Mouse (Mus musculus) hindbrain, embryonic 11.5 days (tissue): ENCODE data around the gene Pmpca. TPM values are rescaled to one million over a fixed set of nuclear protein-coding genes. Genes with fewer than 3 reads are reported as not detected.

ENCODE experiments used
- ATAC-seq: fragments of 200-750 bp; cut with Nextera tagmentation; 2 replicates; pipeline ENCODE4 v1.8.0; 2017; ENCODE audit warnings: mild to moderate bottlenecking, moderate TSS enrichment, moderate library complexity; ENCODE audit not compliant: low FRiP score
- DNase-seq: peaks from one replicate; pipeline ENCODE4 v3.0.0-alpha.2; 2015; ENCODE audit warnings: low spot score
- H3K27ac ChIP-seq: fragments of 300-500 bp; sonication (generic); 2 replicates; pipeline ENCODE4 v1.5.1; 2014; ENCODE audit warnings: mild to moderate bottlenecking, low read depth, low read length
- H3K27me3 ChIP-seq: fragments of 300-500 bp; sonication (generic); 2 replicates; pipeline ENCODE4 v1.6.1; 2014; ENCODE audit warnings: mild to moderate bottlenecking, low read length, moderate library complexity, mixed read lengths; ENCODE audit not compliant: control insufficient read depth, insufficient read depth
- H3K36me3 ChIP-seq: fragments of 300-500 bp; sonication (generic); 2 replicates; pipeline ENCODE4 v1.6.1; 2014; ENCODE audit warnings: mild to moderate bottlenecking, low read length, moderate library complexity, mixed read lengths; ENCODE audit not compliant: control insufficient read depth, insufficient read depth
- H3K4me1 ChIP-seq: fragments of 300-500 bp; sonication (generic); replicated peaks from 2 replicates; pipeline ENCODE4 v1.6.1; 2014; ENCODE audit warnings: low read length, mixed read lengths; ENCODE audit not compliant: control insufficient read depth, insufficient read depth
- H3K4me2 ChIP-seq: fragments of 300-500 bp; sonication (generic); replicated peaks from 2 replicates; pipeline ENCODE4 v1.6.1; 2014; ENCODE audit warnings: mild to moderate bottlenecking, low read depth, low read length
- H3K4me3 ChIP-seq: fragments of 300-500 bp; sonication (generic); 2 replicates; pipeline ENCODE4 v1.5.1; 2014; ENCODE audit warnings: low read depth, low read length
- H3K9ac ChIP-seq: fragments of 300-500 bp; sonication (generic); 2 replicates; pipeline ENCODE4 v1.6.1; 2014; ENCODE audit warnings: low read depth, low read length
- H3K9me3 ChIP-seq: fragments of 300-500 bp; sonication (generic); 2 replicates; pipeline ENCODE4 v1.6.1; 2016; ENCODE audit warnings: low read length; ENCODE audit not compliant: control insufficient read depth
- WGBS: fragments of 180-500 bp; shearing (Covaris S2); extraction: QIAGEN DNeasy Blood & Tissue Kit; methylation state at CpG from one replicate; pipeline ENCODE4 v1.1.7; 2014; 5-methylcytosine and 5-hydroxymethylcytosine counted together
- polyA plus RNA-seq: library from polyadenylated mRNA; unstranded; fragments of >200 nt; fragmentation: Nextera tagmentation; extraction: Ambion mirVana; gene quantifications from 2 replicates; pipeline ENCODE4 v1.2.1, GENCODE M21; 2014

Gene Pmpca
- 94.4 and 108 TPM in 2 replicates for polyA plus RNA-seq

- peak; percentile 91 for ATAC-seq
- Histone ChIP-seq H3K4me3 (peak within 1 kb of the TSS; percentile 99), H3K4me1 (peaks cover 4% of the 10 kb centered on the region; the same call in 1 of the 2 replicates), H3K36me3 (peaks cover 32% of the 10 kb centered on the region), H3K9me3 (no peaks in the 10 kb centered on the region), H3K27me3 (no peaks in the 10 kb centered on the region), H3K4me2 (peak within 1 kb of the TSS; percentile 94), H3K9ac (peak within 1 kb of the TSS; percentile 88), H3K27ac (peak within 1 kb of the TSS; percentile 65; the same call in 1 of the 2 replicates)
- WGBS = 0% methylated on average over 46 of the region's 60 CpGs
- peak; percentile 93 for DNase-seq
These were observed at the start of gene Pmpca, which contains the start of gene Entr1 for GRCm38 (mm10) chr2:26389154-26389690. Gene Pmpca, plus strand, starts transcription at chr2:26389339. Gene Entr1, minus strand, starts transcription at chr2:26389316.

GRCm38 (mm10) chr2:26341510-26341981 is 47.6 kb upstream of the Pmpca start:
- ATAC-seq = no peak
- WGBS = 87% methylated on average over 2 of the region's 2 CpGs
- no peak overlapping the region for H3K9ac ChIP-seq
- H3K27ac ChIP-seq = no peak overlapping the region
- H3K36me3 ChIP-seq = peaks cover 16% of the 10 kb centered on the region
- no peak overlapping the region for H3K4me2 ChIP-seq
- DNase-seq = no peak
- no peaks in the 10 kb centered on the region for H3K9me3 ChIP-seq
- H3K4me3 ChIP-seq = no peak overlapping the region
- H3K27me3 ChIP-seq = no peaks in the 10 kb centered on the region
- H3K4me1 ChIP-seq = no peaks in the 10 kb centered on the region

- no peak overlapping the region for H3K9ac ChIP-seq
- H3K27ac ChIP-seq = no peak overlapping the region
- H3K4me2 ChIP-seq = no peak overlapping the region
- H3K27me3 ChIP-seq = no peaks in the 10 kb centered on the region
- no peaks in the 10 kb centered on the region for H3K9me3 ChIP-seq
- no peak overlapping the region for H3K4me3 ChIP-seq
- DNase-seq = no peak
- no peak for ATAC-seq
- whole genome bisulfite sequencing = 91% methylated on average over 10 of the region's 10 CpGs
- peaks cover 19% of the 10 kb centered on the region for H3K36me3 ChIP-seq
- no peaks in the 10 kb centered on the region for H3K4me1 ChIP-seq
These were observed 47.1 kb upstream of the Pmpca start for GRCm38 (mm10) chr2:26342044-26342443.

GRCm38 (mm10) chr2:26342609-26343490 is 46.3 kb upstream of the Pmpca start:
- 74% methylated on average over 11 of the region's 11 CpGs for WGBS
- Histone ChIP-seq H3K27me3 (no peaks in the 10 kb centered on the region), H3K36me3 (peaks cover 21% of the 10 kb centered on the region), H3K4me2 (no peak overlapping the region), H3K4me1 (no peaks in the 10 kb centered on the region), H3K9me3 (no peaks in the 10 kb centered on the region), H3K27ac (no peak overlapping the region), H3K4me3 (no peak overlapping the region), H3K9ac (no peak overlapping the region)
- no peak for ATAC-seq
- DNase-seq = no peak

- Histone ChIP-seq H3K4me1 (peaks cover 10% of the 10 kb centered on the region), H3K4me2 (no peak overlapping the region), H3K36me3 (peaks cover 12% of the 10 kb centered on the region; the same call in 1 of the 2 replicates), H3K9me3 (no peaks in the 10 kb centered on the region), H3K9ac (no peak overlapping the region), H3K4me3 (no peak overlapping the region), H3K27me3 (no peaks in the 10 kb centered on the region), H3K27ac (no peak overlapping the region)
- WGBS = 75% methylated on average over 6 of the region's 6 CpGs
- DNase-seq (no peak), ATAC-seq (no peak)
These were observed 40.9 kb upstream of the Pmpca start for GRCm38 (mm10) chr2:26348241-26348640.

GRCm38 (mm10) chr2:26351358-26352290 is 37.5 kb upstream of the Pmpca start, which contains the start of gene Dnlz:
Gene Dnlz, minus strand, starts transcription at chr2:26352110.
- Histone ChIP-seq H3K27ac (peak within 1 kb of the TSS; percentile 52), H3K9ac (peak within 1 kb of the TSS; percentile 96), H3K4me3 (peak within 1 kb of the TSS; percentile 73), H3K4me1 (peaks cover 10% of the 10 kb centered on the region), H3K27me3 (no peaks in the 10 kb centered on the region), H3K9me3 (no peaks in the 10 kb centered on the region), H3K4me2 (peak within 1 kb of the TSS; percentile 94), H3K36me3 (peaks cover 7% of the 10 kb centered on the region; the same call in 1 of the 2 replicates)
- DNase-seq = peak; percentile 94
- WGBS = 3% methylated on average over 62 of the region's 62 CpGs
- ATAC-seq = peak; percentile 75

GRCm38 (mm10) chr2:26352291-26352910 is 36.7 kb upstream of the Pmpca start:
- Histone ChIP-seq H3K9me3 (no peaks in the 10 kb centered on the region), H3K4me1 (peaks cover 10% of the 10 kb centered on the region), H3K4me3 (peak overlapping the region; percentile 73), H3K9ac (peak overlapping the region; percentile 96), H3K27ac (no peak overlapping the region), H3K27me3 (no peaks in the 10 kb centered on the region), H3K36me3 (0 out of 2 replicates have a peak, but pooled peaks cover 2% of the 10 kb centered on the region), H3K4me2 (peak overlapping the region; percentile 94)
- ATAC-seq = peak; percentile 31; the same call in 1 of the 2 replicates
- DNase-seq = no peak
- 2% methylated on average over 36 of the region's 36 CpGs for WGBS
